Mouse (Mus musculus): ENCODE measurements around the gene Camk1d. TPM values are rescaled to one million over a fixed set of nuclear protein-coding genes. Genes with fewer than 3 reads are reported as not detected.

Gene Camk1d
- total and polyA plus RNA-seq, 3 experiments = 4.6 to 12.4 (median 4.8) TPM

GRCm38 (mm10) chr2:5392470-5392869 lies 321.8 kb downstream of the Camk1d start:
- in situ Hi-C loops (cut with MboI; ENCODE audit: low pct_ligation_motif_present, low pct_unique_long_range_greater_than_20kb, low sequenced_read_pairs) = loop anchor here (25.0 kb wide), 1 partner anchor 480 kb away; the partner anchor contains the start of gene Phyh
- peak overlapping the region; percentile 65 for H3K27ac ChIP-seq (ENCODE audit: insufficient read depth, low read depth)
- H3K9ac ChIP-seq (ENCODE audit: insufficient read depth, low read depth) = peak overlapping the region; percentile 57
- peaks cover 2% of the 10 kb centered on the region for H3K9me3 ChIP-seq (replicated peaks; ENCODE audit: low read length)
- TF ChIP-seq SIN3A (IDR thresholded peaks at IDR 0.05; ENCODE audit: low read length) (0 out of 2 replicates have a peak, but pooled peaks have one; percentile 11), BHLHE40 (IDR thresholded peaks at IDR 0.05; ENCODE audit: low read depth, low read length) (peak; percentile 38; the same call in 1 of the 2 replicates), EP300 (IDR thresholded peaks at IDR 0.05; ENCODE audit: low read length) (peak; percentile 48; the same call in 1 of the 2 replicates), ETS1 (conservative IDR thresholded peaks at IDR 0.05; ENCODE audit: low read depth, low read length) (peak; percentile 62), MAZ (IDR thresholded peaks at IDR 0.05; ENCODE audit: low read depth, low read length) (no peak), IRF4 (IDR thresholded peaks at IDR 0.05; ENCODE audit: low read depth, low read length) (0 out of 2 replicates have a peak, but pooled peaks have one; percentile 40), JUND (conservative IDR thresholded peaks at IDR 0.05; ENCODE audit: low read depth, low read length) (no peak), TCF12 (IDR thresholded peaks at IDR 0.05; ENCODE audit: low read depth, low read length) (peak; percentile 30; the same call in 1 of the 2 replicates), ELF1 (IDR thresholded peaks at IDR 0.05; ENCODE audit: low read depth, low read length) (no peak), MEF2A (IDR thresholded peaks at IDR 0.05; ENCODE audit: borderline replicate concordance, low read depth, low read length) (peak; percentile 56; the same call in 1 of the 2 replicates), ZKSCAN1 (IDR thresholded peaks at IDR 0.05; ENCODE audit: borderline replicate concordance, low read depth, low read length) (no peak)
- peak overlapping the region; percentile 79 for H3K4me2 ChIP-seq (ENCODE audit: insufficient read depth, low read depth, poor library complexity, severe bottlenecking)
- peak overlapping the region; percentile 0 to 16 (median 12) for H3K4me3 ChIP-seq (replicated peaks in 1 of 3; ENCODE audit: low read depth in 2 of 3, low read length in 2 of 3, poor library complexity in 1 of 3)
- DNase-seq (ENCODE audit: extremely low read depth) = peak; percentile 46
- no peaks in the 10 kb centered on the region for H3K79me2 ChIP-seq (replicated peaks; ENCODE audit: control insufficient read depth, extremely low read depth, insufficient read depth, poor library complexity, severe bottlenecking)
- peaks cover 0 to 3% of the 10 kb centered on the region in 2 experiments for H3K36me3 ChIP-seq (replicated peaks in 1 of 2; ENCODE audit: control insufficient read depth in 1 of 2, insufficient read depth in 1 of 2, low read length in 1 of 2)
- H3K27me3 ChIP-seq (replicated peaks) = no peaks in the 10 kb centered on the region
- dilution Hi-C loops (cut with MboI; ENCODE audit: extremely low pct_ligation_motif_present, extremely low pct_unique_long_range_greater_than_20kb, low sequenced_read_pairs) = no loop called here
- peaks cover 26 to 60% of the 10 kb centered on the region in 2 experiments for H3K4me1 ChIP-seq (ENCODE audit: control insufficient read depth in 1 of 2, insufficient read depth in 2 of 2)

- Histone ChIP-seq H3K27ac (ENCODE audit: insufficient read depth, low read depth) (no peak overlapping the region), H3K9me3 (replicated peaks; ENCODE audit: low read length) (no peaks in the 10 kb centered on the region), H3K4me2 (ENCODE audit: insufficient read depth, low read depth, poor library complexity, severe bottlenecking) (no peak overlapping the region), H3K79me2 (replicated peaks; ENCODE audit: control insufficient read depth, extremely low read depth, insufficient read depth, poor library complexity, severe bottlenecking) (no peaks in the 10 kb centered on the region; the same call in 1 of the 2 replicates), H3K9ac (ENCODE audit: insufficient read depth, low read depth) (no peak overlapping the region), H3K36me3 (replicated peaks in 1 of 2; ENCODE audit: control insufficient read depth in 1 of 2, insufficient read depth in 1 of 2, low read length in 1 of 2) (peaks cover 0 to 1% of the 10 kb centered on the region in 2 experiments), H3K27me3 (replicated peaks) (no peaks in the 10 kb centered on the region), H3K4me1 (ENCODE audit: control insufficient read depth in 1 of 2, insufficient read depth in 2 of 2) (peaks cover 7 to 25% of the 10 kb centered on the region in 2 experiments), H3K4me3 (replicated peaks in 1 of 3; ENCODE audit: low read depth in 2 of 3, low read length in 2 of 3, poor library complexity in 1 of 3) (no peak overlapping the region)
- in situ Hi-C loops (cut with MboI; ENCODE audit: low pct_ligation_motif_present, low pct_unique_long_range_greater_than_20kb, low sequenced_read_pairs) (loop anchor here (25.0 kb wide), 1 partner anchor 476 kb away; the partner anchor contains the start of gene Phyh), dilution Hi-C loops (cut with MboI; ENCODE audit: extremely low pct_ligation_motif_present, extremely low pct_unique_long_range_greater_than_20kb, low sequenced_read_pairs) (no loop called here)
- no peak for DNase-seq (ENCODE audit: extremely low read depth)
- TF ChIP-seq SIN3A (IDR thresholded peaks at IDR 0.05; ENCODE audit: low read length) = no peak
- TF ChIP-seq PAX5 (IDR thresholded peaks at IDR 0.05; ENCODE audit: low read length) = no peak
- no peak for TF ChIP-seq CHD1 (IDR thresholded peaks at IDR 0.05; ENCODE audit: low read depth, low read length)
- TF ChIP-seq MAFK (IDR thresholded peaks at IDR 0.05; ENCODE audit: insufficient replicate concordance, low read length) = no peak
- no peak for TF ChIP-seq E2F4 (IDR thresholded peaks at IDR 0.05; ENCODE audit: insufficient replicate concordance, low read depth, low read length)
- no peak for TF ChIP-seq TCF12 (IDR thresholded peaks at IDR 0.05; ENCODE audit: low read depth, low read length)
- TF ChIP-seq USF2 (conservative IDR thresholded peaks at IDR 0.05; ENCODE audit: low read depth, low read length) = no peak
- no peak for TF ChIP-seq RCOR1 (conservative IDR thresholded peaks at IDR 0.05; ENCODE audit: low read depth, low read length)
- no peak for TF ChIP-seq GABPA (IDR thresholded peaks at IDR 0.05; ENCODE audit: insufficient replicate concordance, low read depth, low read length)
- TF ChIP-seq MYC (IDR thresholded peaks at IDR 0.05; ENCODE audit: low read depth, low read length) = no peak
- no peak for TF ChIP-seq USF1 (IDR thresholded peaks at IDR 0.05; ENCODE audit: low read depth, low read length)
- no peak for TF ChIP-seq BHLHE40 (IDR thresholded peaks at IDR 0.05; ENCODE audit: low read depth, low read length)
- TF ChIP-seq ZC3H11A (IDR thresholded peaks at IDR 0.05; ENCODE audit: low read depth, low read length) = no peak
- TF ChIP-seq MXI1 (IDR thresholded peaks at IDR 0.05; ENCODE audit: low read depth, low read length) = no peak
- TF ChIP-seq POLR2A (IDR thresholded peaks at IDR 0.05; ENCODE audit: low read depth, low read length) = no peak
- no peak for TF ChIP-seq SMC3 (IDR thresholded peaks at IDR 0.05; ENCODE audit: low read depth, low read length)
- TF ChIP-seq KAT2A (IDR thresholded peaks at IDR 0.05; ENCODE audit: insufficient replicate concordance, low read length) = no peak
Observed at GRCm38 (mm10) chr2:5388381-5388780, 325.9 kb downstream of the Camk1d start.
